Mouse (Mus musculus) cerebellum, adult 9-10 months (tissue): ENCODE results near the gene Mast4.

ENCODE experiments used
- DNase-seq: peaks from one replicate; pipeline ENCODE4 v3.0.0; 2022

Gene Mast4

GRCm38 (mm10) chr13:103029377-103029776 is 304.9 kb downstream of the Mast4 start:
- DNase-seq: no peak

GRCm38 (mm10) chr13:103027456-103028078 is 306.7 kb downstream of the Mast4 start:
- no peak for DNase-seq

- DNase-seq: no peak
Observed at GRCm38 (mm10) chr13:103025461-103025860, 308.8 kb downstream of the Mast4 start.

- DNase-seq: no peak
Observed at GRCm38 (mm10) chr13:103018481-103018880, 315.8 kb downstream of the Mast4 start.

GRCm38 (mm10) chr13:103017661-103018060 is 316.6 kb downstream of the Mast4 start:
- DNase-seq: no peak

GRCm38 (mm10) chr13:103015131-103015750 is 319.1 kb downstream of the Mast4 start:
- no peak for DNase-seq

GRCm38 (mm10) chr13:103014631-103015030 is 319.7 kb downstream of the Mast4 start:
- DNase-seq: peak; percentile 17

- DNase-seq: no peak
Observed at GRCm38 (mm10) chr13:103014222-103014621, 320.1 kb downstream of the Mast4 start.

GRCm38 (mm10) chr13:103005227-103005626 is 329.1 kb downstream of the Mast4 start:
- DNase-seq: no peak

GRCm38 (mm10) chr13:103001831-103002230 is 332.5 kb downstream of the Mast4 start:
- no peak for DNase-seq

GRCm38 (mm10) chr13:103000891-103001290 is 333.4 kb downstream of the Mast4 start:
- no peak for DNase-seq

GRCm38 (mm10) chr13:102994098-102994497 is 340.2 kb downstream of the Mast4 start:
- DNase-seq: no peak

- no peak for DNase-seq
Observed at GRCm38 (mm10) chr13:102992680-102993423, 341.4 kb downstream of the Mast4 start.

- no peak for DNase-seq
Observed at GRCm38 (mm10) chr13:102991928-102992327, 342.4 kb downstream of the Mast4 start.

- DNase-seq: no peak
Observed at GRCm38 (mm10) chr13:102991196-102991595, 343.1 kb downstream of the Mast4 start.

- DNase-seq: no peak
Observed at GRCm38 (mm10) chr13:102990085-102990484, 344.2 kb downstream of the Mast4 start.

GRCm38 (mm10) chr13:102989616-102990015 is 344.7 kb downstream of the Mast4 start:
- no peak for DNase-seq

GRCm38 (mm10) chr13:102988976-102989375 is 345.3 kb downstream of the Mast4 start:
- DNase-seq: no peak

GRCm38 (mm10) chr13:102988251-102988895 is 345.9 kb downstream of the Mast4 start:
- DNase-seq: no peak

GRCm38 (mm10) chr13:102984550-102984949 is 349.7 kb downstream of the Mast4 start:
- DNase-seq: no peak

GRCm38 (mm10) chr13:102973853-102974252 is 360.4 kb downstream of the Mast4 start:
- DNase-seq: no peak

GRCm38 (mm10) chr13:102963471-102963870 is 370.8 kb downstream of the Mast4 start:
- no peak for DNase-seq
